Comparison of ENCODE assay signal across 19 mouse cellular contexts in genomic region chr4:61855344-61855743, GRCm38 (mm10). TPM values are rescaled to one million over a fixed set of nuclear protein-coding genes. Genes with fewer than 3 reads are reported as not detected.
DNase-seq lines count a peak whose midpoint lies in the region; ATAC-seq and TF ChIP-seq lines count a peak whose summit lies in the region.
"Had no signal": no experiment of that assay in that cellular context is flagged by ENCODE, and none has a peak within 500 bp of the region (broad histone marks: within the 10 kb centered on the region; RNA-seq: fewer than 3 reads in every experiment).

No protein-coding gene starts in this region.

- no peak overlapping the region for H3K9ac ChIP-seq in heart, embryonic 12.5 days
- H3K9ac ChIP-seq in kidney, postnatal 0 days (ENCODE audit: low read depth, low read length): no peak overlapping the region
- H3K9ac ChIP-seq in intestine, embryonic 16.5 days (ENCODE audit: low read depth, low read length): no peak overlapping the region
- H3K9ac ChIP-seq in stomach, embryonic 14.5 days (replicated peaks; ENCODE audit: low read depth, low read length): no peak overlapping the region
- H3K9ac ChIP-seq: liver, embryonic 12.5 days had no signal

- peaks cover 21% of the 10 kb centered on the region for H3K9me3 ChIP-seq in heart, embryonic 12.5 days (replicated peaks)
- no peaks in the 10 kb centered on the region for H3K9me3 ChIP-seq in kidney, postnatal 0 days (replicated peaks; ENCODE audit: low read length)
- H3K9me3 ChIP-seq in intestine, embryonic 16.5 days (ENCODE audit: control insufficient read depth, low read length): no peaks in the 10 kb centered on the region
- H3K9me3 ChIP-seq in stomach, embryonic 14.5 days (ENCODE audit: control insufficient read depth, low read depth, low read length): 0 out of 2 replicates have a peak, but pooled peaks cover 5% of the 10 kb centered on the region

- peak overlapping the region; percentile 82 for H3K27ac ChIP-seq in heart, embryonic 12.5 days (ENCODE audit: poor library complexity, severe bottlenecking)
- H3K27ac ChIP-seq in kidney, postnatal 0 days: no peak overlapping the region
- H3K27ac ChIP-seq in intestine, embryonic 16.5 days (ENCODE audit: low read length): peak overlapping the region; percentile 64
- peak overlapping the region; percentile 17; the same call in 1 of the 2 replicates for H3K27ac ChIP-seq in stomach, embryonic 14.5 days (ENCODE audit: low read length)
- H3K27ac ChIP-seq: liver, embryonic 12.5 days had no signal

- TF ChIP-seq CTCF in kidney, postnatal 0 days (IDR thresholded peaks at IDR 0.05; ENCODE audit: low read depth): no peak

- no peak overlapping the region for H3K4me2 ChIP-seq in heart, embryonic 12.5 days
- H3K4me2 ChIP-seq in kidney, postnatal 0 days (ENCODE audit: low read length): no peak overlapping the region
- no peak overlapping the region for H3K4me2 ChIP-seq in intestine, embryonic 16.5 days (ENCODE audit: low read depth, low read length)
- H3K4me2 ChIP-seq in stomach, embryonic 14.5 days (replicated peaks; ENCODE audit: low read depth, low read length): no peak overlapping the region
- H3K4me2 ChIP-seq: liver, embryonic 12.5 days had no signal

- H3K4me1 ChIP-seq in heart, embryonic 12.5 days (replicated peaks): peaks cover 11% of the 10 kb centered on the region
- H3K4me1 ChIP-seq in kidney, postnatal 0 days (replicated peaks; ENCODE audit: insufficient read depth, low read length): no peaks in the 10 kb centered on the region
- H3K4me1 ChIP-seq in intestine, embryonic 16.5 days (ENCODE audit: control insufficient read depth, insufficient read depth, low read length): no peaks in the 10 kb centered on the region
- H3K4me1 ChIP-seq in stomach, embryonic 14.5 days (ENCODE audit: control insufficient read depth, insufficient read depth, low read length): no peaks in the 10 kb centered on the region
- H3K4me1 ChIP-seq: liver, embryonic 12.5 days; megakaryocyte, embryonic 14.5 days had no signal

- WGBS in heart, embryonic 12.5 days: 74% methylated on average over 6 of the region's 6 CpGs
- 82% methylated on average over 6 of the region's 6 CpGs for WGBS in kidney, postnatal 0 days
- WGBS in intestine, embryonic 16.5 days: 84% methylated on average over 6 of the region's 6 CpGs
- 88% methylated on average over 6 of the region's 6 CpGs for WGBS in stomach, embryonic 14.5 days

- peak; percentile 56 for ATAC-seq in heart, embryonic 12.5 days (ENCODE audit: insufficient number of reproducible peaks, low FRiP score)
- ATAC-seq in kidney, postnatal 0 days (replicated peaks; ENCODE audit: low FRiP score, low read depth): peak; percentile 43
- peak; percentile 64 for ATAC-seq in intestine, embryonic 16.5 days
- peak; percentile 40 for ATAC-seq in stomach, embryonic 14.5 days (ENCODE audit: insufficient number of reproducible peaks, insufficient read depth, low FRiP score, low read depth)
- ATAC-seq: inflammation-experienced regulatory T-cells, adult 6 months had no signal

- intact Hi-C loops in heart, postnatal 14 days (cut with DNase I): no loop called here

- H3K27me3 ChIP-seq in heart, embryonic 12.5 days (replicated peaks): no peaks in the 10 kb centered on the region
- no peaks in the 10 kb centered on the region for H3K27me3 ChIP-seq in kidney, postnatal 0 days (ENCODE audit: insufficient read depth, low read length)
- H3K27me3 ChIP-seq in intestine, embryonic 16.5 days (replicated peaks; ENCODE audit: control insufficient read depth, insufficient read depth, low read length): no peaks in the 10 kb centered on the region
- no peaks in the 10 kb centered on the region for H3K27me3 ChIP-seq in stomach, embryonic 14.5 days (ENCODE audit: control insufficient read depth, insufficient read depth, low read length)
- H3K27me3 ChIP-seq: liver, embryonic 12.5 days; megakaryocyte, embryonic 14.5 days had no signal

- H3K4me3 ChIP-seq in heart, embryonic 12.5 days: no peak overlapping the region
- H3K4me3 ChIP-seq in kidney, postnatal 0 days (replicated peaks; ENCODE audit: low read depth, low read length): no peak overlapping the region
- no peak overlapping the region for H3K4me3 ChIP-seq in intestine, embryonic 16.5 days (ENCODE audit: low read length)
- no peak overlapping the region for H3K4me3 ChIP-seq in stomach, embryonic 14.5 days (ENCODE audit: low read depth, low read length)
- H3K4me3 ChIP-seq: liver, embryonic 12.5 days had no signal

- no peaks in the 10 kb centered on the region for H3K36me3 ChIP-seq in heart, embryonic 12.5 days
- H3K36me3 ChIP-seq in kidney, postnatal 0 days (ENCODE audit: insufficient read depth, low read length): no peaks in the 10 kb centered on the region
- no peaks in the 10 kb centered on the region for H3K36me3 ChIP-seq in intestine, embryonic 16.5 days (ENCODE audit: control insufficient read depth, insufficient read depth, low read length)
- H3K36me3 ChIP-seq in stomach, embryonic 14.5 days (ENCODE audit: control insufficient read depth, insufficient read depth, low read length): no peaks in the 10 kb centered on the region
- H3K36me3 ChIP-seq: liver, embryonic 12.5 days had no signal

- DNase-seq in heart, postnatal 14 days: no peak
- DNase-seq in kidney, postnatal 0 days (ENCODE audit: low spot score): no peak
- no peak for DNase-seq in kidney, postnatal 14 days
- DNase-seq in adrenal gland, postnatal 10 days: no peak
- DNase-seq in layer of hippocampus, adult 18-20 months (ENCODE audit: low spot score in 2 of 2): no peak
- DNase-seq: adrenal gland, adult 8-10 months; B cell, adult 2 months; cerebellum, adult 9-11 months; embryo, embryonic 11 days; thymus, postnatal 25 days had no signal

RNA-seq across cellular contexts. Expression of gene Mup5, which starts 20.3 kb away (rescaled TPM):
- not detected in 2 replicates for polyA plus RNA-seq in heart, embryonic 12.5 days (2016; fragmentation: Nextera tagmentation; extraction: Ambion mirVana)
- not detected for total RNA-seq in heart, postnatal 14 days (2021)
- not detected in 2 replicates for polyA plus RNA-seq in kidney, postnatal 0 days (2015; fragmentation: Nextera tagmentation; extraction: Ambion mirVana)
- not detected in 2 replicates for polyA plus RNA-seq in intestine, embryonic 16.5 days (2015; fragmentation: Nextera tagmentation; extraction: Ambion mirVana)
- polyA plus RNA-seq in stomach, embryonic 14.5 days (2014; fragmentation: Nextera tagmentation; extraction: Ambion mirVana): not detected in 2 replicates
- not detected for total RNA-seq in adrenal gland, postnatal 10 days (2021)
- not detected for total RNA-seq in layer of hippocampus, adult 18-20 months (2021)
- total RNA-seq: adrenal gland, adult 8-10 months; layer of hippocampus, adult 8-10 months had no signal
- polyA plus RNA-seq: inflammation-experienced regulatory T-cells, adult 6 months; liver, embryonic 12.5 days; lung, postnatal 0 days; neural tube, embryonic 11.5 days had no signal
